Mouse (Mus musculus) kidney, postnatal 0 days (tissue): ENCODE measurements at regions not wholly inside any gene's neighbourhood (a gene's known extent, or its start where the extent isn't known, plus 50 kb on each side); places are given as distances from the start of the nearest gene placed in this dataset.

Experiments used
- ATAC-seq: fragments of 200-750 bp; cut with Nextera tagmentation; replicated peaks from 2 replicates; pipeline ENCODE4 v1.8.0; 2017; ENCODE audit warnings: low read depth, moderate number of reproducible peaks, moderate TSS enrichment, moderate library complexity; ENCODE audit not compliant: low FRiP score
- DNase-seq: peaks from one replicate; pipeline ENCODE4 v3.0.0-alpha.2; 2016; ENCODE audit warnings: low spot score
- H3K27ac ChIP-seq: fragments of 300-500 bp; sonication (generic); 2 replicates; pipeline ENCODE4 v1.5.1; 2014; ENCODE audit warnings: mild to moderate bottlenecking
- H3K27me3 ChIP-seq: fragments of 300-500 bp; sonication (generic); 2 replicates; pipeline ENCODE4 v1.6.1; 2014; ENCODE audit warnings: low read length, mixed read lengths; ENCODE audit not compliant: insufficient read depth
- H3K36me3 ChIP-seq: fragments of 300-500 bp; sonication (generic); 2 replicates; pipeline ENCODE4 v1.6.1; 2014; ENCODE audit warnings: low read length, mixed read lengths; ENCODE audit not compliant: insufficient read depth
- H3K4me1 ChIP-seq: fragments of 300-500 bp; sonication (generic); replicated peaks from 2 replicates; pipeline ENCODE4 v1.6.1; 2014; ENCODE audit warnings: antibody characterized with exemption, low read length, mixed read lengths; ENCODE audit not compliant: insufficient read depth
- H3K4me2 ChIP-seq: fragments of 300-500 bp; sonication (generic); 2 replicates; pipeline ENCODE4 v1.6.1; 2014; ENCODE audit warnings: mild to moderate bottlenecking, low read length, moderate library complexity, mixed read lengths
- H3K4me3 ChIP-seq: fragments of 300-500 bp; sonication (generic); replicated peaks from 2 replicates; pipeline ENCODE4 v1.5.1; 2014; ENCODE audit warnings: low read depth, low read length
- H3K9ac ChIP-seq: fragments of 300-500 bp; sonication (generic); 2 replicates; pipeline ENCODE4 v1.6.1; 2014; ENCODE audit warnings: low read depth, low read length
- H3K9me3 ChIP-seq: fragments of 300-500 bp; sonication (generic); replicated peaks from 2 replicates; pipeline ENCODE4 v1.6.1; 2016; ENCODE audit warnings: low read length, inconsistent platforms, mixed read lengths
- CTCF ChIP-seq: IDR thresholded peaks from 2 replicates; pipeline ENCODE4 v1.5.1; 2016; ENCODE audit warnings: antibody characterized with exemption, low read depth, mild to moderate bottlenecking, moderate library complexity
- WGBS: fragments of 180-500 bp; shearing (Covaris S2); extraction: QIAGEN DNeasy Blood & Tissue Kit; methylation state at CpG from one replicate; pipeline ENCODE4 v1.1.7; 2014; 5-methylcytosine and 5-hydroxymethylcytosine counted together

DNA sequence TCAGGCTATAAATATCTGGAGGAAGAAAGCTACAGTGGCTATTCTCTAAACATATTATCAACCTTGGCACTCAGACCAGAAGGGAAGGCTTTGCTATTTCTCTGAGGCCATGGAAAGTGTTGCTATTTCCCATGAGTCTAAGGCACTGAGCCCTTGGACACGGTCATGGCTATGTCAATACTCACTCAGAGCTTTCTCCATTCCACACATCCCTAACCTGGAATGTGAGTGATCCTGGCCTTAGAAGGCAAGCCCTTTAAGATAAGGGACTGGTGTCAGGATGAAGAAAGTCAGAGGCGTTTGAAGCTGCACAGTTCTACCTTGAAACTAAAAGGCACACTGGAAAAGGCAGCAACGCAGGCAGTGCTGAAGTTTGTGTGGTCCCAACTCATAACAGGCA lies 478.3 kb downstream of the Rps29 start:
- ATAC-seq = no peak
- Histone ChIP-seq H3K27me3 (no peaks in the 10 kb centered on the region), H3K36me3 (no peaks in the 10 kb centered on the region), H3K27ac (no peak overlapping the region), H3K9me3 (no peaks in the 10 kb centered on the region), H3K9ac (no peak overlapping the region), H3K4me2 (no peak overlapping the region), H3K4me1 (no peaks in the 10 kb centered on the region), H3K4me3 (no peak overlapping the region)
- no peak for TF ChIP-seq CTCF
- 91% methylated on average over 3 of the region's 3 CpGs for WGBS
- DNase-seq = no peak

DNA sequence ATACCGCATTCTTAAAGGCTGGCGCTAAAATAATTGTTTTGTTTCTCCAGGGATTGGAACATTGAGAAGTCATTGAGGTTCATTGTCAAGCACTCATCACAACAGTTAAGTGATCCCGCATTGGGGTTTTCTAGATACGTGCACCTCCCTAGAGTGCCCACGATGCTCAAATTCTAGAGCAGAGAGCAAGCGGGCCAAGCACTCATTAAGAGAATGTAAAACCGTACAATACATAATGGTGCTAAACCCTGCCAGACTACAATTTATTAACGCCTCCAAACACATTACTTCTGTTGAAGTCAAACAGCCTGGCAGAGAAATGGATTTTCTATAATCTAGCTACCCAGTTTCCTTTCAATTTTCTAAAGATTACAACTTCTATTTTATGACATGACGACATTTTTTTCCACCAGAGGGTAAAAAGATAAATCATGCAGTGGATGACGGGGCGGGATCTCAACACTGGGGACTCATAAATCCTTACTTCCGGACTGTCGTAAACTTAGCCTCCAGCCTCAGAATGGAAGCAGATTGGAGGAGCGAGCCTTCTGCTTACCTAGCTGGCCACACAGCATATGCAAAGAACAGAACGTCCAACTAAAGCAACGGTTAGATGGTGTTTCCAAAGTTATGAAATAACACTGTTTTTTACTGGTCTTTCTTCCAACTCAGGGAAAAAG lies 482.8 kb downstream of the Rps29 start:
- H3K36me3 ChIP-seq = no peaks in the 10 kb centered on the region
- peak overlapping the region; percentile 39 for H3K4me2 ChIP-seq
- H3K9ac ChIP-seq = no peak overlapping the region
- H3K27ac ChIP-seq = no peak overlapping the region
- no peak for TF ChIP-seq CTCF
- H3K4me1 ChIP-seq = no peaks in the 10 kb centered on the region
- H3K9me3 ChIP-seq = no peaks in the 10 kb centered on the region
- DNase-seq = peak; percentile 76
- ATAC-seq = no peak
- WGBS = 37% methylated on average over 16 of the region's 16 CpGs
- H3K27me3 ChIP-seq = no peaks in the 10 kb centered on the region
- no peak overlapping the region for H3K4me3 ChIP-seq

DNA sequence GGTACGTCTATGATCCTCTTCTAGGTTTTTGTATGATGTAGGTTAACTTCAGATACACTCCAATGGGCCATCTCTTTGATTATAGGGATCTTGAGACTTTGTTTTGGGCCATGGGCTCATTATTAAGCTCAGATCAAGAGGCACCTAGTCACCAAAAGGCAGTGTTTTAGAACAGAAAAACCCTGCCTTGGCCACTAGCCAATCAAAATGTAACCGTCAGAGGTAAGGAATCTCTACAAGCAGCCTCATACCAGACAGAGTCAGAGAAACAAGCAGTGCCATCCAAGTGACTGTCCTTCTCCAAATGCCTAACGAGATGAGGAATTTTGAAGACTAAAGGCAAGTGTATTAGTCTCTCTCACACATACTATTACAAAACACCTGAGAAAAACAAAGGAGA lies 487.0 kb downstream of the Rps29 start:
- DNase-seq = no peak
- no peak for ATAC-seq
- Histone ChIP-seq H3K9me3 (no peaks in the 10 kb centered on the region), H3K4me1 (no peaks in the 10 kb centered on the region), H3K27ac (no peak overlapping the region), H3K4me2 (no peak overlapping the region), H3K4me3 (no peak overlapping the region), H3K9ac (no peak overlapping the region), H3K27me3 (no peaks in the 10 kb centered on the region), H3K36me3 (no peaks in the 10 kb centered on the region)
- TF ChIP-seq CTCF = no peak
- 81% methylated on average over 3 of the region's 3 CpGs for WGBS

DNA sequence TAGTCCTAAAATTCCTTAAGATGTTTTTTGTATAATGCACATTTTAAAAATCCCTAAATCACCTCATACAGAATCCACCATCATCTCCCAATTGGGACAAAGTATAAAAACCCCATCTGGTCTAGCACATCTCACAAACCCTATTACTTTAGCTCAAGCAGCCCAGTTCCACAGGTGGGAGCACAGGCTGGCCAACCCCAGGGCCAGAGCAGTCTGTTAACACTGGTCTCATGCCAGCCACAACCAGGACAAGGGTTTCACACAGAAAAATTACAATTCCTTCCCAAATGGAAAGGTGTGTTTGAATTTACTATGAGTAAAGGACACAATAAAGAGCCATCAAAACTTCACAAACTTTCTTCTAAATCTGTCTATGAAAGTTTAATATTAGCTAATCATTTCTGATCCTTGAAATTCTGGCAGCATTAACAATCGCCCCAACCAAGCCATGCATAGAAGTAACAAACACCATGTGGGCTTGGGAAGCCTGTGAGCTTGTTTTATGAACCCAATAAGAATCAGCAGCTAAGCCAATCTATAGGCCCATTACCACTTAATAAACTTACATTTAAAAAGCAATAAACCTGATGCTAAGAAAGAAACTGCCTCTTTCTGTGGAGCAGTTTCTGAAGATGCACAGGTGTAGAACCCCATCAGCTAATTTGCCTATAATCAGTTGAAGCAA lies 512.9 kb downstream of the Rps29 start:
- H3K4me1 ChIP-seq = no peaks in the 10 kb centered on the region
- no peaks in the 10 kb centered on the region for H3K9me3 ChIP-seq
- no peak for TF ChIP-seq CTCF
- H3K9ac ChIP-seq = no peak overlapping the region
- H3K4me3 ChIP-seq = no peak overlapping the region
- no peak overlapping the region for H3K27ac ChIP-seq
- H3K27me3 ChIP-seq = no peaks in the 10 kb centered on the region
- no peak overlapping the region for H3K4me2 ChIP-seq
- 89% methylated on average over 1 of the region's 1 CpGs for WGBS
- ATAC-seq (no peak), DNase-seq (no peak)
- H3K36me3 ChIP-seq = no peaks in the 10 kb centered on the region

DNA sequence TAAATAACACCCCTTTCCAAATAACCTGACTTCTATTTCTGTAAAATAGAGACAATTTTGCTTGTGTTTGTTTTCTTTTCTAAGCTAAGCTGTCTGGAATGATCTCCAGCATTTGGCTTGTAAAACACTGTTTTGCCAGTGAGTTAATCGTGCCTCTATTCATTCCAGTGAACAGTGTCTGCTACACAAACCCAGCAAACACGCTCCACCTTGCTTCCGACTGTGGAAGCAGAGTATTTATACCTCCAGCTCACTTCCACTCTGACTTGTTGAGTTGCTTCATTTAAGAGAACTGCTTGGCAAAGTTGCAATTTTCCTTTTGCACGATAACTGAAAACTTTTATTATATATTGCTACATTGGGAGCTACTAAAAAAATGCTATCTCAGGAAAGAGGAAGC lies 515.3 kb downstream of the Rps29 start:
- ATAC-seq = no peak

DNA sequence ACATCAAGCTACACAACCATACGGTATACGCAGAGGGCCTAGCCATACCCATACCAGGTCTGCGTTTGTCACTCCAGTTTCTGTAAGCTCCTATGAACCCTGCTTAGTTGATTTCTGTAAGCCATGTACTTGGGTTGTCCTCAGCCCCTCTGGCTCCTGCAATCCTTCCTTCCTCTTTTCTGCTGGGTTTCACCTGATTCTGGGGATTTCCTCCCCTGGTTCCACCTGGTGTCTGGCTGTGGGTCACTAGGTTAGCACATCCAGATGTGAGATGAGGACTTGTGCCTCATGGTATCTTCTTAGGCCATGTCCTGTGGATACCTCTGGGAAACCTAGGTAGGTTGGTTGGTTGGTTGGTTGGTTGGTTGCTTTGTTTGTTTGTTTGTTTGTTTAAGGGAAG lies 526.5 kb downstream of the Rps29 start:
- Histone ChIP-seq H3K27me3 (no peaks in the 10 kb centered on the region), H3K4me2 (no peak overlapping the region), H3K4me3 (no peak overlapping the region), H3K9me3 (no peaks in the 10 kb centered on the region), H3K4me1 (no peaks in the 10 kb centered on the region), H3K27ac (no peak overlapping the region), H3K36me3 (no peaks in the 10 kb centered on the region), H3K9ac (no peak overlapping the region)
- 98% methylated on average over 3 of the region's 3 CpGs for WGBS
- DNase-seq (no peak), ATAC-seq (no peak)
- no peak for TF ChIP-seq CTCF

More for the DNA sequence above, 515.3 kb downstream of the Rps29 start:
- WGBS = 65% methylated on average over 4 of the region's 4 CpGs
- H3K36me3 ChIP-seq = no peaks in the 10 kb centered on the region
- no peak for DNase-seq
- no peak overlapping the region for H3K4me2 ChIP-seq
- H3K4me3 ChIP-seq = no peak overlapping the region
- H3K4me1 ChIP-seq = no peaks in the 10 kb centered on the region
- no peak overlapping the region for H3K27ac ChIP-seq
- H3K9ac ChIP-seq = no peak overlapping the region
- no peak for TF ChIP-seq CTCF
- H3K27me3 ChIP-seq = no peaks in the 10 kb centered on the region
- H3K9me3 ChIP-seq = no peaks in the 10 kb centered on the region

DNA sequence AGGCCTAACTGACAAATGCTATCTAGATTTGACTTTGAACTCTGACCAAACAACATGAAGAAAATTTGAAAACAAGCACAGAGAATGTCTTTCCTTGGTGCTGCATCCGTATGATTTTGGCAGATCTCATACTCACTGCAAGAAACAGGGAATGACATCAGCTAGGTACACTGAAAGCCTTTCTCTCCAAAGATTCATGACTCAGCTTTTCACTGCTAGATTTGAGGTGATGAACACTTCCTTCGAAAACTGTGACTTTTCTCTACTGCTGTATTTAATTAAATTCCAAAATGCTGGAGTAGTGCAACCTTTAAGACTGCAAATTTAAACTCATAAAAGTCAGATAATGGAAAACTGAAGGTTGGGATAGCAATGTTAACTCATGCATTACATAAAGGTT lies 540.6 kb downstream of the Rps29 start:
- DNase-seq = no peak
- ATAC-seq = no peak
- Histone ChIP-seq H3K9me3 (no peaks in the 10 kb centered on the region), H3K9ac (no peak overlapping the region), H3K4me3 (no peak overlapping the region), H3K27ac (no peak overlapping the region), H3K4me1 (no peaks in the 10 kb centered on the region), H3K27me3 (no peaks in the 10 kb centered on the region), H3K36me3 (no peaks in the 10 kb centered on the region), H3K4me2 (no peak overlapping the region)
- 69% methylated on average over 2 of the region's 2 CpGs for WGBS
- no peak for TF ChIP-seq CTCF
